Mouse (Mus musculus) embryonic facial prominence, embryonic 14.5 days (tissue): ENCODE results near the gene Olfr718-ps1. TPM values are rescaled to one million over a fixed set of nuclear protein-coding genes. Genes with fewer than 3 reads are reported as not detected.

Experiments used
- ATAC-seq: fragments of 200-750 bp; cut with Nextera tagmentation; 2 replicates; pipeline ENCODE4 v1.8.0; 2017; ENCODE audit warnings: low read depth, moderate number of reproducible peaks, moderate TSS enrichment
- DNase-seq: peaks from one replicate; pipeline ENCODE4 v3.0.0-alpha.2; 2015; ENCODE audit warnings: low spot score
- H3K27ac ChIP-seq: fragments of 300-500 bp; sonication (generic); replicated peaks from 2 replicates; pipeline ENCODE4 v1.5.1; 2014; ENCODE audit warnings: low read depth, mild to moderate bottlenecking, low read length, moderate library complexity
- H3K27me3 ChIP-seq: fragments of 300-500 bp; sonication (generic); replicated peaks from 2 replicates; pipeline ENCODE4 v1.6.1; 2014; ENCODE audit warnings: low read length; ENCODE audit not compliant: control insufficient read depth, insufficient read depth
- H3K36me3 ChIP-seq: fragments of 300-500 bp; sonication (generic); 2 replicates; pipeline ENCODE4 v1.6.1; 2014; ENCODE audit warnings: low read length, mixed read lengths; ENCODE audit not compliant: control insufficient read depth, insufficient read depth
- H3K4me1 ChIP-seq: fragments of 300-500 bp; sonication (generic); 2 replicates; pipeline ENCODE4 v1.6.1; 2014; ENCODE audit warnings: antibody characterized with exemption, low read length; ENCODE audit not compliant: control insufficient read depth, insufficient read depth
- H3K4me2 ChIP-seq: fragments of 300-500 bp; sonication (generic); 2 replicates; pipeline ENCODE4 v1.6.1; 2014; ENCODE audit warnings: low read depth, mild to moderate bottlenecking, low read length, moderate library complexity, mixed read lengths
- H3K4me3 ChIP-seq: fragments of 300-500 bp; sonication (generic); 2 replicates; pipeline ENCODE4 v1.5.1; 2014; ENCODE audit warnings: low read depth, mild to moderate bottlenecking, low read length
- H3K9ac ChIP-seq: fragments of 300-500 bp; sonication (generic); 2 replicates; pipeline ENCODE4 v1.6.1; 2014; ENCODE audit warnings: low read depth, mild to moderate bottlenecking, low read length, moderate library complexity, mixed read lengths
- H3K9me3 ChIP-seq: fragments of 300-500 bp; sonication (generic); 2 replicates; pipeline ENCODE4 v1.6.1; 2016; ENCODE audit warnings: low read length; ENCODE audit not compliant: control insufficient read depth
- WGBS: fragments of 180-500 bp; shearing (Covaris S2); extraction: QIAGEN DNeasy Blood & Tissue Kit; methylation state at CpG from one replicate; pipeline ENCODE4 v1.1.7; 2014; 5-methylcytosine and 5-hydroxymethylcytosine counted together
- polyA plus RNA-seq: library from polyadenylated mRNA; unstranded; fragments of >200 nt; fragmentation: Nextera tagmentation; extraction: Ambion mirVana; gene quantifications from 2 replicates; pipeline ENCODE4 v1.2.1, GENCODE M21; 2014

Gene Olfr718-ps1
- polyA plus RNA-seq, 1 experiment from 2014 or later = not detected

DNA sequence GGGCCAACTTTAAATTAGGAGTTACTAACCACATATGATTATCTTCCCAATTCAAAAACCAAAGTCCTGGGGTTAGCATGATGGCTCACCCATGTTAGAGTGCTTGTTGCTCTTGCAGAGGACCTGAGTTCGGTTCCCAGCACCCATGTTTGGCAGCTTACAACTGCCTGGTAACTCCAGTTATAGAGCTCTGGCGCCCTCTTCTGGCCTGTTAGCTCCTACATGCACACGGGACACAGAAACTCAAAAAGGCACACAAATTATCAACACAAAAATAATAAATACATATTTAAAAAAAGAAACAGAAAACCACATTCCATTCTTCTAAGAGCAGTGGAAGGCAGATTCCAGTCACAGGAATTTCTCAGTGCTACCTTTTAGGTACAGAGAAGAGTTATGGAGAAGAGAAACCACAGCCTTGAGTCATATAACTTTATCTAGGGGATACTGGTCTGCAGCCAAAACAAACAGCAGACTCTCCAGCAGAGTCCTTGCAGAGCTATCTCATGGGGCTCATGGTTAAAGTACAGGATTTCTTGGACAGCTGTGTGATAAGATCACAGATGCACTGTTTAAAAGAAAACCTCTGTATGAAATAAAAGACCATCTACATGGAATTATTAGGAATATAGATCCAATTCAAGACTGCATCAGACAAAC is 30.3 kb upstream of the Olfr718-ps1 start:
- ATAC-seq (no peak), DNase-seq (no peak)
- Histone ChIP-seq H3K9me3 (peaks cover 21% of the 10 kb centered on the region; the same call in 1 of the 2 replicates), H3K4me3 (no peak overlapping the region), H3K4me2 (no peak overlapping the region), H3K36me3 (peaks cover 60% of the 10 kb centered on the region), H3K27me3 (no peaks in the 10 kb centered on the region), H3K27ac (no peak overlapping the region), H3K4me1 (peaks cover 12% of the 10 kb centered on the region; the same call in 1 of the 2 replicates), H3K9ac (no peak overlapping the region)
- WGBS = 92% methylated on average over 3 of the region's 3 CpGs

DNA sequence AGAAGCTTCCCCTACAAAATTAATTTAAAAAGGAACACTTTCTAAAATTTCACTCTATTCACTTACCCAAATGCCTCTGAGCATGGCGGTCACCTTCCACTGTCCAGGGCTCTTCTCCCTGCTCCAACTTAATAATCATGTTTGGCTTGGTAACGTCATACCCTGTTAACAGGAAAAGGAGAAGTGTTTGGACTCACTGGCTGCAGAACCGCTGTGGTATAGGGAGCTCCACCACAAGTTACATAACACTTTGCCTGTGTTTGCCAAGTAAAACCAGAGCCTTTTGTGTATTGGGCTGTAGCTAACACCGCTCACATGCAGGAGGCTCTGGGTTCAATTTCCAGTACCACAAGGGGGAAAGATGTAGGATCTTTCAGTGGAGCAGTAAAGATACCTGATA is 28.6 kb upstream of the Olfr718-ps1 start:
- H3K27me3 ChIP-seq = no peaks in the 10 kb centered on the region
- no peak overlapping the region for H3K4me2 ChIP-seq
- no peak overlapping the region for H3K4me3 ChIP-seq
- no peak overlapping the region for H3K27ac ChIP-seq
- peaks cover 23% of the 10 kb centered on the region; the same call in 1 of the 2 replicates for H3K9me3 ChIP-seq
- WGBS = 86% methylated on average over 4 of the region's 4 CpGs
- peaks cover 75% of the 10 kb centered on the region for H3K36me3 ChIP-seq
- H3K4me1 ChIP-seq = peaks cover 12% of the 10 kb centered on the region; the same call in 1 of the 2 replicates
- ATAC-seq (no peak), DNase-seq (no peak)
- H3K9ac ChIP-seq = no peak overlapping the region

DNA sequence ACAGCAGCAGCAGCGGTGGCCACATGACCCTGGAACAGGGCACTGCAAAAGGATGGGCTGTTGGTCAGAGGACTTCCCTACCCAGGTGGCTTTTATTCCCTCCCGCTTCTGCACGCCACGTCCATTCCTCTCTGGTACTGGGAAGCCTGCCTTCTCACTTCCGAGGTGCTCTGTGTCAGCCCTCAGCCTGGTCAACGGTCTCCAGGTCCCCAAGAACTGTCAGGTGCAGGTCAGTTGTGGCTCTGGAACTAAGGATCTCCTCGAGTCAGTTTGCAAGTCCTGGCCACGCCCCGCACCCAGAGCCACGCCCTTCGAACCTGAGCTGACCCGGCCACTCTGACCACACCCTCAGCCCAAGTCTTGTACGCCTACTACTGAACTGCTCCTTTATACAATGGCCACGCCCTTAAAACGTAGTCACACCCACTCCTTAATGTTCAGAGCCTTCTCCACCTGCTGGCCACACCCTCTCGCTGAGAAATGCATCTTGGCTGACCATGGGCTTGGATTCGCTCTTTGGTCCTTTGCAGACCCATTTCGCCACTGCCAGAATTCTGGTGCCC is 18.2 kb upstream of the Olfr718-ps1 start:
- DNase-seq = peak; percentile 30
- WGBS = 12% methylated on average over 18 of the region's 18 CpGs
- no peaks in the 10 kb centered on the region for H3K4me1 ChIP-seq
- H3K9me3 ChIP-seq = no peaks in the 10 kb centered on the region
- H3K9ac ChIP-seq = no peak overlapping the region
- H3K4me2 ChIP-seq = no peak overlapping the region
- H3K27ac ChIP-seq = no peak overlapping the region
- no peaks in the 10 kb centered on the region for H3K27me3 ChIP-seq
- 0 out of 2 replicates have a peak, but pooled peaks have one; percentile 37 for ATAC-seq
- H3K4me3 ChIP-seq = no peak overlapping the region
- H3K36me3 ChIP-seq = no peaks in the 10 kb centered on the region

- no peak overlapping the region for H3K9ac ChIP-seq
- H3K4me2 ChIP-seq = no peak overlapping the region
- H3K27me3 ChIP-seq = peaks cover 28% of the 10 kb centered on the region
- H3K36me3 ChIP-seq = no peaks in the 10 kb centered on the region
- H3K27ac ChIP-seq = no peak overlapping the region
- no peaks in the 10 kb centered on the region for H3K4me1 ChIP-seq
- 85% methylated on average over 3 of the region's 3 CpGs for WGBS
- H3K4me3 ChIP-seq = no peak overlapping the region
- DNase-seq (no peak), ATAC-seq (no peak)
- H3K9me3 ChIP-seq = 0 out of 2 replicates have a peak, but pooled peaks cover 1% of the 10 kb centered on the region
Observed at GRCm38 (mm10) chr5:143155534-143155933, 8.2 kb upstream of the Olfr718-ps1 start.

GRCm38 (mm10) chr5:143153756-143154155 is 6.4 kb upstream of the Olfr718-ps1 start:
- DNase-seq (no peak), ATAC-seq (no peak)
- Histone ChIP-seq H3K27me3 (peaks cover 26% of the 10 kb centered on the region), H3K4me1 (no peaks in the 10 kb centered on the region), H3K4me3 (no peak overlapping the region), H3K27ac (no peak overlapping the region), H3K9me3 (0 out of 2 replicates have a peak, but pooled peaks cover 13% of the 10 kb centered on the region), H3K9ac (no peak overlapping the region), H3K36me3 (no peaks in the 10 kb centered on the region), H3K4me2 (no peak overlapping the region)
- WGBS = 86% methylated on average over 10 of the region's 10 CpGs

GRCm38 (mm10) chr5:143150044-143150443 is 2.7 kb upstream of the Olfr718-ps1 start:
- Histone ChIP-seq H3K9me3 (0 out of 2 replicates have a peak, but pooled peaks cover 13% of the 10 kb centered on the region), H3K27ac (no peak overlapping the region), H3K36me3 (no peaks in the 10 kb centered on the region), H3K9ac (no peak overlapping the region), H3K27me3 (no peaks in the 10 kb centered on the region), H3K4me1 (no peaks in the 10 kb centered on the region), H3K4me3 (no peak overlapping the region), H3K4me2 (no peak overlapping the region)
- WGBS = 81% methylated on average over 2 of the region's 2 CpGs
- no peak for DNase-seq
- ATAC-seq = no peak

DNA sequence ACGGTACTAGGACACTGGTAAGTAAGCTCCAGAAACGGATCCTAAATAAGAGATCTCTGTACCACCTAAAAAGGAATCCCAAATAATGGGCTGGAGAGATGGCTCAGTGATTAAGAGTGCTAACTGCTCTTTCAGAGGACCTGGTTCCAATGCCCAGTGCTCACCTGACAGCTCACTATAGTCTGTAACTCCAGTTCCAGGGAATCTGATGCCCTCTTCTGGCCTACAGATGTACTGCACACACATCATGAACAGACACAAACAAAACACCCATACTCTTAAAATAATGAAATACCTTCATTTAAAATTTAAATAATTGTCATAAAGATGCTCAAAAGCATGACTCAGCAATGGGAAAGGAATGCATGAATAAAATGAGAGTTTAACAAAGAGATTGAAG is 2.2 kb upstream of the Olfr718-ps1 start:
- no peak for ATAC-seq
- no peak overlapping the region for H3K27ac ChIP-seq
- H3K36me3 ChIP-seq = no peaks in the 10 kb centered on the region
- no peaks in the 10 kb centered on the region for H3K27me3 ChIP-seq
- no peak for DNase-seq
- 0 out of 2 replicates have a peak, but pooled peaks cover 13% of the 10 kb centered on the region for H3K9me3 ChIP-seq
- H3K4me2 ChIP-seq = no peak overlapping the region
- no peak overlapping the region for H3K4me3 ChIP-seq
- H3K9ac ChIP-seq = no peak overlapping the region
- WGBS = 79% methylated on average over 2 of the region's 2 CpGs
- no peaks in the 10 kb centered on the region for H3K4me1 ChIP-seq

DNA sequence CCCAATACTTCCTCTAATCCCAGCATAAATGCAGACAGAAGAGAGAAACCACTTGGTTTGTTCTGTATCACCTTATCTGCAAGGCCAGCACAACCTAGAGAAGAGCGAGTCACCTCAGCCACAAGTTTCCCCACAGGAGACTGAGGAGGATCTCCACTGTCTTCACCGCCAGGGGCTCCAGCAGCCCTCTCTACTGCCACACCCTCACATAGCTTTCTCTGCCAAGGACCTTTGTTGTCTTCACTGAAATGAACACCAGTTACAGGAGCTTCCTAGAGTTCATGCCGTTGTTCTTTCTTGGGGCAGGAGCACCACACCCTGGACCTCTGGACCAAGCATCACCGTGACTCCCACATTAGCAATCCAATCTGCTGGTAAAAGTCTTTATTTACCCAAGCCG is 1.3 kb upstream of the Olfr718-ps1 start:
- Histone ChIP-seq H3K4me3 (no peak overlapping the region), H3K36me3 (no peaks in the 10 kb centered on the region), H3K4me2 (no peak overlapping the region), H3K4me1 (no peaks in the 10 kb centered on the region), H3K27ac (no peak overlapping the region), H3K27me3 (no peaks in the 10 kb centered on the region), H3K9ac (no peak overlapping the region), H3K9me3 (0 out of 2 replicates have a peak, but pooled peaks cover 13% of the 10 kb centered on the region)
- DNase-seq (no peak), ATAC-seq (no peak)
- 83% methylated on average over 5 of the region's 5 CpGs for WGBS

- 89% methylated on average over 12 of the region's 13 CpGs for WGBS
- Histone ChIP-seq H3K27ac (no peak overlapping the region), H3K36me3 (no peaks in the 10 kb centered on the region), H3K4me2 (no peak overlapping the region), H3K9ac (no peak overlapping the region), H3K9me3 (no peaks in the 10 kb centered on the region), H3K27me3 (no peaks in the 10 kb centered on the region), H3K4me1 (no peaks in the 10 kb centered on the region), H3K4me3 (no peak overlapping the region)
- ATAC-seq (no peak), DNase-seq (no peak)
Observed at GRCm38 (mm10) chr5:143137580-143137979, 9.8 kb downstream of the Olfr718-ps1 start.
